Mouse (Mus musculus) cerebellum, adult 2 months (tissue): ENCODE data around the gene Syne1.

Experiments
- CTCF ChIP-seq: fragments of 200-500 bp; IDR thresholded peaks from 2 replicates; pipeline ENCODE4 v1.5.1; 2011; ENCODE audit warnings: low read depth, mild to moderate bottlenecking, control low read depth, low read length, moderate library complexity, borderline replicate concordance; ENCODE audit not compliant: insufficient read depth
- POLR2A ChIP-seq: fragments of 200-500 bp; IDR thresholded peaks from 2 replicates; pipeline ENCODE4 v1.6.1; 2011; ENCODE audit warnings: low read length, control low read depth, borderline replicate concordance; ENCODE audit not compliant: insufficient read depth

DNA sequence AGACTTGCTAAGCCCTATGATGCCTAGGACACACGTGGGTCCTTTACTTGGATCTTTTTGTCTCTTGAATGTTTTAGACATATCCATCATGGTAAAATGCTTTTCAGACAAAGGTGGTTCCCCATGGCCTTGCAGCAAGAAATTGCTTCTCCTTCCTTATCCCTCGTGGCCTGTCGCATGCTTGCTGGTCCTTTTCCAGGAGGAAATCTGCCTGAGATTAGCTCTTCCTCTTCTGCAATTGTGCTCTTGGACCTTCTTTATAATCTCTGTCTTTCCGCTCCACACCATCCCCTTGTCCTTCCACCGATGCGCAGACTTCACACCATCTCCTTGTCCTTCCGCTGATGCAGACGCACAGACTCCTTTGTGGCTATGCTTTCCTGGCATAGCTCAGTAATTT, 18.8 kb upstream of the Syne1 start:
- TF ChIP-seq POLR2A (no peak), CTCF (no peak)
